In genomic region chr9:104080038-104080437, GRCm38 (mm10) we compare ENCODE assay signal across 15 mouse cellular contexts. TPM values are rescaled to one million over a fixed set of nuclear protein-coding genes. Genes with fewer than 3 reads are reported as not detected.
DNase-seq lines count a peak whose midpoint lies in the region; ATAC-seq and TF ChIP-seq lines count a peak whose summit lies in the region.
"Had no signal": no experiment of that assay in that cellular context is flagged by ENCODE, and none has a peak within 500 bp of the region (broad histone marks: within the 10 kb centered on the region; RNA-seq: fewer than 3 reads in every experiment).

No protein-coding gene starts in this region.

- no peak for TF ChIP-seq CTCF in stomach, postnatal 0 days (IDR thresholded peaks at IDR 0.05; ENCODE audit: low read depth)

- ATAC-seq in stomach, postnatal 0 days (ENCODE audit: low FRiP score, low TSS enrichment) = peak; percentile 87
- ATAC-seq: activated CD4-positive, CD25-positive, alpha-beta regulatory T cell, adult 4 months; CD4-positive, CD25-positive, alpha-beta regulatory T cell, adult 4 months; Patski had no signal

- no peak for TF ChIP-seq EP300 in stomach, postnatal 0 days (optimal IDR thresholded peaks at IDR 0.05)

- H3K27me3 ChIP-seq in stomach, postnatal 0 days (ENCODE audit: control insufficient read depth, insufficient read depth, low read length) = no peaks in the 10 kb centered on the region
- H3K27me3 ChIP-seq: CH12.LX, Patski had no signal

- no peaks in the 10 kb centered on the region for H3K9me3 ChIP-seq in stomach, postnatal 0 days (ENCODE audit: control insufficient read depth, low read length)
- H3K9me3 ChIP-seq: G1E had no signal

- peak; percentile 55 for DNase-seq in heart, adult 11 months
- DNase-seq in heart, adult 9 months (ENCODE audit: low spot score in 2 of 2) = no peak
- DNase-seq in stomach, postnatal 0 days (ENCODE audit: low spot score) = peak; percentile 22
- DNase-seq in T-cell, adult 2 months (ENCODE audit: low spot score) = no peak
- DNase-seq: cerebellum, adult 11 months; cerebellum, adult 11-12 months; cerebellum, adult 2 months had no signal

- 0 out of 2 replicates have a peak, but pooled peaks cover 6% of the 10 kb centered on the region for H3K36me3 ChIP-seq in stomach, postnatal 0 days (ENCODE audit: control insufficient read depth, insufficient read depth, low read length)

- H3K4me1 ChIP-seq in stomach, postnatal 0 days (replicated peaks; ENCODE audit: control insufficient read depth, insufficient read depth) = no peaks in the 10 kb centered on the region

- no peak overlapping the region for H3K9ac ChIP-seq in stomach, postnatal 0 days (ENCODE audit: low read length)

- no peak overlapping the region for H3K4me3 ChIP-seq in stomach, postnatal 0 days (ENCODE audit: low read depth, low read length)

- WGBS in stomach, postnatal 0 days = 66% methylated on average over 3 of the region's 3 CpGs

- H3K27ac ChIP-seq in stomach, postnatal 0 days (replicated peaks) = no peak overlapping the region

- no peak overlapping the region for H3K4me2 ChIP-seq in stomach, postnatal 0 days (replicated peaks; ENCODE audit: low read depth)

RNA-seq across cellular contexts. Expression of gene Acad11, which starts 16.9 kb away (rescaled TPM):
- 24.2 and 24.4 TPM in 2 replicates for polyA plus RNA-seq in stomach, postnatal 0 days (2015; fragmentation: Nextera tagmentation; extraction: Ambion mirVana)

RNA-seq across cellular contexts. Expression of gene Uba5, which starts 17.1 kb away (rescaled TPM):
- 39.3 and 42.4 TPM in 2 replicates for polyA plus RNA-seq in stomach, postnatal 0 days (2015; fragmentation: Nextera tagmentation; extraction: Ambion mirVana)

RNA-seq across cellular contexts. Expression of gene Gm28305, which starts 39.6 kb away (rescaled TPM):
- polyA plus RNA-seq in stomach, postnatal 0 days (2015; fragmentation: Nextera tagmentation; extraction: Ambion mirVana) = not detected in 2 replicates
- polyA plus RNA-seq: activated CD4-positive, CD25-positive, alpha-beta regulatory T cell, adult 4 months; adrenal gland, adult 2 months; brain, embryonic 14.5 days; C2C12; cerebellum, adult 2 months; G1E; Patski had no signal

RNA-seq across cellular contexts. Expression of gene Ackr4, which starts 46.7 kb away (rescaled TPM):
- 3.1 and 3.6 TPM in 2 replicates for polyA plus RNA-seq in stomach, postnatal 0 days (2015; fragmentation: Nextera tagmentation; extraction: Ambion mirVana)
- polyA plus RNA-seq: G1E had no signal

Comparison
In these comparisons a context has a peak if more than half of its experiments do, and no peak if none do; other contexts are left out.
1. DNase-seq: peak in heart, adult 11 months (single experiment) and stomach, postnatal 0 days (single experiment); none in heart, adult 9 months (0 of 2) and T-cell, adult 2 months (single experiment).